Comparison of ENCODE assay signal across 17 mouse cellular contexts in the genomic region with DNA sequence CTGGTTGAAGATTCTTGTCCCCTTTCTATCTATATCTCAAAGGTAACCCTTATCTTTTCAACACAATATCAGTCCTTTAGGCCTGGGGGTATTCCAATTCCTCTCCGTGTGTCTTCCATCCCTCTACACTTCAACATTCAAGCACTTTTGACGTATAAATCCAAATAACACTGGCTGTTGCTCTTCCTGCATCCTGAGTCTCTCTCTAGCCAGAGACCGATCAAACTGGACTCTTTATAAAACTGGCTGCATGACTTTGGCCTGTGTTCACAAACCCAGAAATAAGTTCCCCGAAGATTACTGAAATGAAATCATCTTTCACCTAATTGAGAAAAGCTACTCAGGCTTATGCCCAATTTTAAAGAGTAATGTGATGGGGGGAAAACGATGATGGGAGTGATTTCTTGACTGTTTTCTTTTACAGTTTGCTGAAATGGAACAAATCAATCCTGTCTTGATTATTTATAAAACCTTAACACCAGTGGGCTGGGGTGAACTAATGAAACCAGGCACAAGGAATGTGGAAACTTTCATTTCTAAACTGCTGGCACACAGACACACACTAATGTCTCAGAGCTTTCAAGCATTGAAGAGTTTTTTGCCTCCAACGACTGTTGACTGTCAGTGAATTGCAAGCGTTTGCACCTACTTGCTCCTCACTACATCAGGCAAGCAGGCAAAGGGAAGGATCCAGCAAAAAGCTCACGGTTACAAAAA.
"Had no signal": no experiment of that assay in that cellular context is flagged by ENCODE, and none has a peak within 500 bp of the region (broad histone marks: within the 10 kb centered on the region; RNA-seq: fewer than 3 reads in every experiment).

No protein-coding gene starts in this region.

- DNase-seq: liver, embryonic 13.5 days; liver, postnatal 0 days; lung, adult 2 months; lung, postnatal 36 days; right cerebral cortex, postnatal 14 days; spleen, adult 18-20 months; thymus, adult 2 months; thymus, postnatal 25 days; thymus, postnatal 4 days had no signal

- ATAC-seq: liver, postnatal 0 days; midbrain, embryonic 13.5 days; midbrain, embryonic 15.5 days had no signal

- H3K27ac ChIP-seq: liver, embryonic 13.5 days; liver, embryonic 15.5 days; macrophage; midbrain, embryonic 13.5 days; midbrain, embryonic 15.5 days; neural tube, embryonic 12.5 days had no signal

- H3K27me3 ChIP-seq: liver, embryonic 13.5 days; liver, embryonic 15.5 days; megakaryocyte, embryonic 14.5 days; midbrain, embryonic 13.5 days; midbrain, embryonic 15.5 days; neural tube, embryonic 12.5 days had no signal

- H3K4me2 ChIP-seq: liver, embryonic 11.5 days; liver, embryonic 13.5 days; liver, embryonic 15.5 days; midbrain, embryonic 11.5 days; midbrain, embryonic 13.5 days; midbrain, embryonic 15.5 days; neural tube, embryonic 12.5 days had no signal

- H3K4me3 ChIP-seq: liver, embryonic 13.5 days; liver, embryonic 15.5 days; megakaryocyte, embryonic 14.5 days; midbrain, embryonic 13.5 days; midbrain, embryonic 15.5 days; neural tube, embryonic 12.5 days had no signal

- H3K36me3 ChIP-seq: liver, embryonic 13.5 days; liver, embryonic 15.5 days; midbrain, embryonic 13.5 days; midbrain, embryonic 15.5 days; neural tube, embryonic 12.5 days had no signal

- H3K9ac ChIP-seq: liver, embryonic 13.5 days; liver, embryonic 15.5 days; liver, postnatal 0 days; midbrain, embryonic 13.5 days; midbrain, embryonic 15.5 days; neural tube, embryonic 12.5 days had no signal

- H3K4me1 ChIP-seq: liver, embryonic 13.5 days; liver, embryonic 15.5 days; megakaryocyte, embryonic 14.5 days; midbrain, embryonic 13.5 days; midbrain, embryonic 15.5 days; neural tube, embryonic 12.5 days had no signal

- H3K9me3 ChIP-seq: liver, embryonic 13.5 days; liver, embryonic 15.5 days; megakaryocyte, embryonic 14.5 days; midbrain, embryonic 13.5 days; midbrain, embryonic 15.5 days; neural tube, embryonic 12.5 days had no signal
